Mouse (Mus musculus) embryonic facial prominence, embryonic 15.5 days (tissue): ENCODE data around the gene D17H6S53E. TPM values are rescaled to one million over a fixed set of nuclear protein-coding genes. Genes with fewer than 3 reads are reported as not detected.

ENCODE experiments used
- ATAC-seq: fragments of 200-750 bp; cut with Nextera tagmentation; 2 replicates; pipeline ENCODE4 v1.8.0; 2017; ENCODE audit warnings: low read depth, moderate TSS enrichment; ENCODE audit not compliant: insufficient number of reproducible peaks, low FRiP score, low TSS enrichment
- H3K27ac ChIP-seq: fragments of 300-500 bp; sonication (generic); replicated peaks from 2 replicates; pipeline ENCODE4 v1.5.1; 2015; ENCODE audit warnings: mild to moderate bottlenecking, inconsistent platforms
- H3K27me3 ChIP-seq: fragments of 300-500 bp; sonication (generic); 2 replicates; pipeline ENCODE4 v1.6.1; 2015; ENCODE audit warnings: inconsistent platforms
- H3K36me3 ChIP-seq: fragments of 300-500 bp; sonication (generic); 2 replicates; pipeline ENCODE4 v1.6.1; 2015; ENCODE audit warnings: mild to moderate bottlenecking, inconsistent platforms
- H3K4me1 ChIP-seq: fragments of 300-500 bp; sonication (generic); 2 replicates; pipeline ENCODE4 v1.6.1; 2015; ENCODE audit warnings: inconsistent platforms
- H3K4me2 ChIP-seq: fragments of 300-500 bp; sonication (generic); replicated peaks from 2 replicates; pipeline ENCODE4 v1.6.1; 2015; ENCODE audit warnings: mild to moderate bottlenecking, inconsistent platforms
- H3K4me3 ChIP-seq: fragments of 300-500 bp; sonication (generic); replicated peaks from 2 replicates; pipeline ENCODE4 v1.5.1; 2015; ENCODE audit warnings: mild to moderate bottlenecking, inconsistent platforms
- H3K9ac ChIP-seq: fragments of 300-500 bp; sonication (generic); 2 replicates; pipeline ENCODE4 v1.6.1; 2015; ENCODE audit warnings: inconsistent platforms
- H3K9me3 ChIP-seq: fragments of 300-500 bp; sonication (generic); replicated peaks from 2 replicates; pipeline ENCODE4 v1.6.1; 2016; ENCODE audit warnings: inconsistent platforms
- WGBS: fragments of 180-500 bp; shearing (Covaris S2); methylation state at CpG from one replicate; pipeline ENCODE4 v1.1.7; 2015; 5-methylcytosine and 5-hydroxymethylcytosine counted together
- polyA plus RNA-seq: library from polyadenylated mRNA; unstranded; fragments of >200 nt; fragmentation: Nextera tagmentation; extraction: Ambion mirVana; gene quantifications from 2 replicates; pipeline ENCODE4 v1.2.1, GENCODE M21; 2015

D17H6S53E gene
- polyA plus RNA-seq, 1 experiment from 2014 or later, result 11.2 TPM

DNA sequence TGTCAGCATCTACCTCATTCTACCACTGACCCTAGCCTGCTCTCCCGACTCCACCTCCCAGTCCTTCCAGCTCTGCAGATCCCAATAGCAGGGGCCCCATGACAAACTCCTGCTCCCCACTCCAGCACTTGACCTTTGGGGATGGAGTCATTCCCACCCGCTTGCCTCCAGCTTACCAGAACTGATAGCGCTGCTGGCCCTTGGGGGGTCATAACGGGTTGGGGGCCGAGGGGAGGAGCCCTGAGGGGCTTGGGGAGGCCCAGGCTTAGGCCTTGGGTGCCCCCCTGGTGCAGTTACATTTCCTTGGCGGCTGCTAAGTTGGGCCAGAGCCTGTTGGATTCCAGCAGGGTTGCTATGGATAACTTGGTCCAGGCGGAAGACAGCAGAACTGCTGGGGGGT is 28.4 kb downstream of the D17H6S53E start:
- H3K27me3 ChIP-seq, result no peaks in the 10 kb centered on the region
- WGBS, result 77% methylated on average over 7 of the region's 7 CpGs
- peaks cover 98% of the 10 kb centered on the region for H3K36me3 ChIP-seq
- no peak for ATAC-seq
- H3K9me3 ChIP-seq, result no peaks in the 10 kb centered on the region
- no peak overlapping the region for H3K4me3 ChIP-seq
- H3K27ac ChIP-seq, result peak overlapping the region; percentile 35; the same call in 1 of the 2 replicates
- H3K4me2 ChIP-seq, result no peak overlapping the region
- H3K4me1 ChIP-seq, result peaks cover 6% of the 10 kb centered on the region
- no peak overlapping the region for H3K9ac ChIP-seq

DNA sequence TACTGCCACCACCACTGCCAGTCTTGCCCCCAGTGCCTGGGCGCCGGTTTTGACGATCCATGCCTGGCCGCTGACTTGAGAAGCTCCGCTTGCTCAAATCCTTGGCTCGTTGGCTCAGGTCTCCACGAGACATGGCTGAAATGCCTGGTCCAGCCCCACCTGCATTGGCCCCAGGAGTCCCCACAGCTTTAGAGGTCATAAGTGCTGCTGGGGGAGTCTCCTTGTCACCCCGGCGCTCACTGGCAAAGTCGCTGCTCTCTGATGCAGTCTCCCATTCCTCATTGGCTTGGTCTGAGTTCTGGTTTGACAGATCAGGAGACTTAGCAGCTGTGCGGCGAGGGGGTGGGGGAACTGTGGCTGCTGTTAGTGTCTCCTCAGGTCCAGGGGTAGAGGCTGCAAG is 29.3 kb downstream of the D17H6S53E start:
- no peak overlapping the region for H3K9ac ChIP-seq

DNA sequence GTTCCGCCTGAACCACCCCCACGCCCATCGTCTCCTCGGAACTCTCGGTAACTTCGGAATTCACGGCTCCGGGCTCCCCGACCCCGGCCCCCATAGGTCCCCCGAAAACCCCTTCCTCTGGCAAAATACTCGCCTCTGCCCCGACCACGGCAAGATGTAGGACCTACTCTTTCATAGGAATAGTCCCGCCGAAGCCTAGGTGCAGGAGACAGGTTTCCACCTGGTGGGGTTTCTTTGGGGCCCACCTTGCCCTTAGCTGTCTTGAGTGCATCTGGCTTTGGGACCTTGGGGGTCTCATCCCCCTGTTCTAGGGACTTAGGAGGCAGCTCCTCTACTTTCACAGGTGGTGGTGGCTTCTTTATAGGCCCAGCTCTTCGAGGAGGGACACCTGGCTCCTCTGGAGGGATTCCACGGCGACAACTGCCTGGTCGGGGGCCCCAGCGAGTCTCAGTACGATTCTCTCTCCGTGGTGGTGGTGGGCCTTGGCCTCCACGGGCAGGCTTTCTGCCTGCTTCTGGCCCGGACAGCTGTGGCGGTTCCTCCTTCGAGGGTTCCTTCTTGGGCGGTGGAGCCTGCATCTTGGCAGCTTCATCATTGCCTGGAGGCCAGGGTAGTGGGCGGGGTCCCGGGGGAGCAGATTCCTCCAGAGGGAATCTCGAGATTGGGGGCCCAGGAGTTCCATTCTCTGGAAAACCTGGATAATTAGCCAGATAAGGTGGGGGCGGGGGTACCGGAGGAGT is 30.5 kb downstream of the D17H6S53E start:
- WGBS, result 81% methylated on average over 33 of the region's 33 CpGs
- Histone ChIP-seq H3K36me3 (peaks cover 100% of the 10 kb centered on the region), H3K9ac (no peak overlapping the region), H3K4me3 (no peak overlapping the region), H3K4me1 (peaks cover 14% of the 10 kb centered on the region), H3K4me2 (no peak overlapping the region), H3K9me3 (no peaks in the 10 kb centered on the region), H3K27ac (no peak overlapping the region), H3K27me3 (no peaks in the 10 kb centered on the region)
- ATAC-seq, result no peak

More for the DNA sequence above, 29.3 kb downstream of the D17H6S53E start:
- WGBS, result 92% methylated on average over 12 of the region's 12 CpGs
- Histone ChIP-seq H3K4me3 (no peak overlapping the region), H3K27ac (0 out of 2 replicates have a peak overlapping the region, but pooled peaks have one; percentile 9), H3K27me3 (no peaks in the 10 kb centered on the region), H3K4me1 (peaks cover 6% of the 10 kb centered on the region), H3K9me3 (no peaks in the 10 kb centered on the region), H3K4me2 (no peak overlapping the region), H3K36me3 (peaks cover 98% of the 10 kb centered on the region)
- ATAC-seq, result no peak

DNA sequence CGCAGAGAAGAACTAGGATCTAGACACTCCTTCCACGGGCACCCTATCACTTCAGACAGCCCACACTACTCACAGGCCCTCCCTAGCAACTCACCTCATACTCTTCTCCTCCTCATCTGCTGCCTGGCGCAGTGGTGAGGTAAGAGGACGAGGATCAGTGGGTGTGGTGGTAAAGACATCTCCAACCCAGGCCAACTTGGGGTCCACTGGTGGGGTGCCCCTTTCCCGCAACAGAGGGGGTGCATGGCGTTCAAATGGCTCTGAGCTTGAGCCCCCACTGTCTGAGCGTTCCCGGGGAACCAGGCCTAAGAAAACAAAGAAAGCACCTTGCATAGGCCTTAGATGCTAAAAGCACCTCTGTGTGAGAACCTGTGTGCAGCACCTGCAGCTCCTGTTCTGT is 31.1 kb downstream of the D17H6S53E start:
- no peak for ATAC-seq
- 83% methylated on average over 8 of the region's 8 CpGs for WGBS
- Histone ChIP-seq H3K9ac (no peak overlapping the region), H3K27ac (no peak overlapping the region), H3K27me3 (no peaks in the 10 kb centered on the region), H3K4me3 (no peak overlapping the region), H3K4me2 (no peak overlapping the region), H3K9me3 (no peaks in the 10 kb centered on the region), H3K4me1 (peaks cover 20% of the 10 kb centered on the region), H3K36me3 (peaks cover 100% of the 10 kb centered on the region)

DNA sequence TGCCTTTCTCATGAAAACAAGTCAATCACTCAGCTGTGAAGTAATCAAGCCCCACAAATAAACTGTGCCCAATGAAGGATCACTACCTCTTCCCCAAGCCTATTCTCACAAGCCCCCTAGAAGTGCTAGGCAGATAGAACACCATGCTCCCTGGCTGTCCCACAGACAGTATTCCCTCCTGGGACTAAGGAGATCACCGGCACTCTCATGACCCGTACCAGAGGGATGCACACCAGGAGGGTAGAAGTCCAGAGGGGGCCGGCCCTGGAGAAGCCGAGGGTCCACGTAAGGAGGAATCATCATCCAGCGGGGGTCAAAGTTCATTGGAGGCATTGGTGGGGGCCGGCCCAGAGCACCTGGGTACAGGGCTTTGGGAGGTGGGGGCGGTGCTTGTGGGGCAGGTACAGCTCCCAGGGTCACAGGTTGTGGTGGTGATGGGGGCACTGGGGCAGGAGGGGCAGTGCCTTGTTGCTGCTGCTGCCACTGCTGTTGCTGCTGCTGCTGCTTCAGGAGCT is 31.5 kb downstream of the D17H6S53E start:
- peaks cover 97% of the 10 kb centered on the region for H3K36me3 ChIP-seq
- H3K9ac ChIP-seq, result no peak overlapping the region
- no peaks in the 10 kb centered on the region for H3K9me3 ChIP-seq
- no peak overlapping the region for H3K4me3 ChIP-seq
- no peak overlapping the region for H3K27ac ChIP-seq
- peaks cover 24% of the 10 kb centered on the region for H3K4me1 ChIP-seq
- ATAC-seq, result no peak
- H3K27me3 ChIP-seq, result no peaks in the 10 kb centered on the region
- H3K4me2 ChIP-seq, result no peak overlapping the region
- 88% methylated on average over 8 of the region's 8 CpGs for WGBS

DNA sequence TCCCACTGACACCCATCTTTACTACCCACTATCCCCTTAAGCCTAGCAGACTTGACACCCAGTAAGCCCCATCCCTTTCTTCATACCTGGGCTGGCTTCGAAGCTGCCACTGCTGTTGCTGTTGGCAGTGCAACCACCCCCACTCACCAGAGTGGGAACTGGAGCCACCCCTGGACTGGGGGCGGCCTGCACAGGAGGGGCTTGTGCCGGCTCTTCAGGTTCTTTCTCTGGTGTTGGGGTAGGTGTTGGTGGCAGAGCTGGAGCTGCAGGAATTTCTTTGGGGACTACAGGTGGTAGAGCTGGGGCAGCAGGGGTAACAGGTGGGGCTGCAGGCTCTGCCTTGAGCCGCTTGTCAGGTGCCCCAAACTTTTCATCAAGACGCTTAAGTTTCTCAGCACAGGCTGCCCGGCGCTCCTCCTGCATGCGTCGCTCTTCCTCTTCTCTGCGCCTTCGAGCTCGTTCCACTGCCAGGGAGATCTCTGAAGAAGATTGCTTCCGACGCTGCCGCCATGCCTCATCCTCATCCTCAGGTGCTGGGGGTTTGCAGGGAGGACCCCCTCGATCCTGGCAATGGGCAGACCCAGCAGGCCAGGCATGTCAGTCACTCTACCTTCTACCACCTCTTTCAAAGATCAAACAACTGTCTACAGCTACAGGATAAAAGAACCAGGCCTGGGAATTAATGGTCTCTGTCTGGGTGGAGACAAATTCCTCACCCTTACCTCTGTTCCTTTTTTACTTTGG is 32.8 kb downstream of the D17H6S53E start:
- no peak for ATAC-seq
- WGBS, result 90% methylated on average over 16 of the region's 16 CpGs

DNA sequence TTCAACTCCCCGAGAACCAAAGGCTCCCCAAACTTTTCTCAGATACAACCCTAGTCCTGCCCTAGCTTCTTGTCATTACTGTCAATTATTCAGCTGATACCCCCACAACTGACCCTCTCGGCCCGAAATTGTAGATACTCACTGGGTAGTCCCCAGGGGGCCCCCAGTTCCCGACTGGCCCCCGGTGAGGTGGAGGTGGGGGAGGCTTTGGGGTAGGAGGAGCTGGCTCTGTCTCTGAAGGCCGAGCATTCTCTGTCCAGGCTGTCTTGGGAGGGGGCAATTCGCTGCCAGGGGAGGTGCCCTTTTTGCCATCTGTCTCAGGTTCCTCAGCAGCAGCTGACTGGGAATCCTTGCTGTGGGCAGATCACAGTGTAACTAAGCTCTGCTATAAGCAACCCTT is 33.5 kb downstream of the D17H6S53E start:
- H3K36me3 ChIP-seq, result peaks cover 78% of the 10 kb centered on the region
- H3K9me3 ChIP-seq, result no peaks in the 10 kb centered on the region
- H3K4me3 ChIP-seq, result no peak overlapping the region
- no peak overlapping the region for H3K4me2 ChIP-seq
- no peak overlapping the region for H3K9ac ChIP-seq
- ATAC-seq, result no peak
- no peak overlapping the region for H3K27ac ChIP-seq
- H3K4me1 ChIP-seq, result peaks cover 28% of the 10 kb centered on the region
- WGBS, result 81% methylated on average over 7 of the region's 7 CpGs
- no peaks in the 10 kb centered on the region for H3K27me3 ChIP-seq

More for the DNA sequence above, 32.8 kb downstream of the D17H6S53E start:
- H3K27me3 ChIP-seq, result no peaks in the 10 kb centered on the region
- H3K9ac ChIP-seq, result no peak overlapping the region
- no peak overlapping the region for H3K4me3 ChIP-seq
- H3K9me3 ChIP-seq, result no peaks in the 10 kb centered on the region
- H3K27ac ChIP-seq, result no peak overlapping the region
- peaks cover 32% of the 10 kb centered on the region for H3K4me1 ChIP-seq
- H3K36me3 ChIP-seq, result peaks cover 84% of the 10 kb centered on the region
- H3K4me2 ChIP-seq, result no peak overlapping the region

DNA sequence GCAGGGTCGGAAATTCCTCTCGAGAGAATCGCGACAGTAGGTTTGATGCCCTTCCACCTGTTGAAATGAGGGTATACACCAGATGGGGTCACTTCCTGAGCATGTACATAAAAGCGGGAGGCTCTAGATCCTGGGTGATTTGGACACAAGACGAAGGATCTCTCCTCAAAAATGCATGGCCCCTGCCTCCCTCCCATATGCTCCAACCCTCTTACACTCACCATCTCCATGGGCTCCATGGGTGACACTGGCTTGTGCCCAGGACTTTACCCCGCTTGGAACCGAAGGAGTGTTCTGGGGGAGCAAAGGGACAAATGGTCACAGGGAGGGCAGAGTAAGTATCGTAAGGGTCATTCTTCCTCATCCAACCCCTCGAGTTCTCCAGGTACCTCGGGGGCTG is 35.2 kb downstream of the D17H6S53E start:
- no peak for ATAC-seq
- Histone ChIP-seq H3K27ac (no peak overlapping the region), H3K4me3 (0 out of 2 replicates have a peak overlapping the region, but pooled peaks have one; percentile 100), H3K4me2 (no peak overlapping the region), H3K36me3 (peaks cover 60% of the 10 kb centered on the region), H3K9ac (no peak overlapping the region), H3K9me3 (no peaks in the 10 kb centered on the region), H3K4me1 (peaks cover 34% of the 10 kb centered on the region), H3K27me3 (no peaks in the 10 kb centered on the region)
- 81% methylated on average over 11 of the region's 11 CpGs for WGBS

DNA sequence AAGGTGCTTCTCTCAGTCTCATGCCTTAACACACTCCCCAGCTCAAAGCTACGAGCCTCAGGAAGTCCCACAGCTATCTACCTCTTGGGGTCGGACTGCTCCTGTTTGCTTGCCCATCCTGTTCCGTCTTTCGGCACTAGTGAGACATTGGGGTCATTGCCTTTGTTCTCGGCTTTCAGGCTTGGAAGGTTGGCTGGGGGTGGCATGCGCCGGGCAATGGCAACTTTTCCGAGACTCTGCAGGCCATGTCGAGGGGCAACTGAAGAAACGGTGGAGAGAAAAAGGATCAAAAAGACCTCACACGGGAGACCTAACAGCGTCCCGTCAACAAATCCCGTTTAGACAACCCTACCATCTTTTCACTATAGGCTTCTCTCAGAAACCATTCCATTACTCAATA is 35.9 kb downstream of the D17H6S53E start:
- peaks cover 35% of the 10 kb centered on the region for H3K4me1 ChIP-seq
- H3K36me3 ChIP-seq, result peaks cover 53% of the 10 kb centered on the region
- H3K27ac ChIP-seq, result peak overlapping the region; percentile 39
- 67% methylated on average over 14 of the region's 14 CpGs for WGBS
- H3K9ac ChIP-seq, result no peak overlapping the region
- H3K4me3 ChIP-seq, result peak overlapping the region; percentile 100
- no peak for ATAC-seq
- H3K27me3 ChIP-seq, result no peaks in the 10 kb centered on the region
- no peaks in the 10 kb centered on the region for H3K9me3 ChIP-seq
- peak overlapping the region; percentile 88 for H3K4me2 ChIP-seq

DNA sequence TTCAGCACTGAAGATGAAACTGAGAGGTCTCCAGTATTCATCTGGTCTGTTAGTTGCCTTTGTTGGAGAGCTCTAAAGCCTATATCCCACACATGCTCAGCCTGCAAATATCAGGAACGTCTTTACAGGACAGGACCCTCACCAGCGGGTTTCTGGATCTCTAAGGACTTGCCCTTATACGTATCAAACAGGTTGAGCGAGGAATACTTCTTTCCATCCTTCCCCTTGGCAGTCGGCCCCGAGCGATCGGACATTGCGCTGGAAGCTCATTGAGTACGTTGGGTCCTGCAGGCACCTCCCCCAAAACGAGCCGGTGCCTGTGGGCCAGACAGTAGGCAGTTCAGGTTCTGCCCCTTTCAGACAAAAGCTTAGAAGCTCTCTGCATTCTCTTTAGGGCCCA is 36.6 kb downstream of the D17H6S53E start:
- H3K4me1 ChIP-seq, result peaks cover 35% of the 10 kb centered on the region
- peak overlapping the region; percentile 88 for H3K4me2 ChIP-seq
- peak overlapping the region; percentile 100 for H3K9ac ChIP-seq
- peak overlapping the region; percentile 39 for H3K27ac ChIP-seq
- H3K9me3 ChIP-seq, result no peaks in the 10 kb centered on the region
- H3K36me3 ChIP-seq, result peaks cover 47% of the 10 kb centered on the region
- H3K4me3 ChIP-seq, result peak overlapping the region; percentile 100
- no peaks in the 10 kb centered on the region for H3K27me3 ChIP-seq
- no peak for ATAC-seq
- 31% methylated on average over 12 of the region's 12 CpGs for WGBS

DNA sequence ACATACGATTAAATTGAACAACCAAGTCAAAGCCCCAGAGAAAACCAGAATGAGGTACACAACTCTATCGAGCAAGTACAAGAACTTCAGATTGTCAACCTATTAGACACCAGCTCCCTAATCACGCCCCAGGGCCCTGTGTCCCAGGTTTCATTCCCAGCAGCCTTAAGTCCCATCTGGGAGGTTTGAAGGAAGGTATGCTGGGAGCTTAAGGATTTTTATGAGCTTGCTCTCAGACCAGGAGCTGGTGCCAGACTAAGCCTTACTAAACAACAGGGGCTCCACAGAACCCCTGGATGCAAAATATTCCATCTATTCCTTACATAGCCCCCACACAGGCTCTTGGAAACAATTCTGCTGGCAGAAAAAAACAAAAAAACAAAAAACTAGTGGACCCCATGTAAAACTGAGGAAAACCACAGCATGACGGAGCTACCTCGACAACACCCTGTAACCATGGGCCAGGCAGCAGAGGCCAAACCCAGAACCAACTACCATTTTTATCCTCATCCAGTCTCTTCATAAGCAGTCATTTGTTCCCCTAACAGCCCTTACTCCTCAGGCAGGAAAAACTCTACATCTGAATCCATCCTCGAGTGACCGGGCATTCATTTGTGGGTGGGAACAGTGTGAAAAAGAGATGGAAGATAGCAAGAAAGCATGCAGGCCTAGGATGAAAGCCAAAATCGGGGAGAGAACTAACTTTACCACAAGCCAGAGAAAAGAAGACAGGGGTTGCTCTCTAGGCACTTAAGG is 37.3 kb downstream of the D17H6S53E start:
- Histone ChIP-seq H3K4me2 (peak overlapping the region; percentile 88), H3K9me3 (no peaks in the 10 kb centered on the region), H3K4me1 (peaks cover 35% of the 10 kb centered on the region), H3K27ac (peak overlapping the region; percentile 100), H3K4me3 (peak overlapping the region; percentile 100), H3K27me3 (no peaks in the 10 kb centered on the region), H3K36me3 (peaks cover 39% of the 10 kb centered on the region), H3K9ac (peak overlapping the region; percentile 100)
- WGBS, result 6% methylated on average over 8 of the region's 8 CpGs
- no peak for ATAC-seq
